Mouse (Mus musculus): ENCODE results near the gene Nkpd1. TPM values are rescaled to one million over a fixed set of nuclear protein-coding genes. Genes with fewer than 3 reads are reported as not detected.

Gene Nkpd1
- polyA plus RNA-seq (2016; fragmentation: Nextera tagmentation; extraction: Ambion mirVana), result 0.17 and 0.19 TPM in 2 replicates

- Histone ChIP-seq H3K36me3 (replicated peaks) (no peaks in the 10 kb centered on the region), H3K9me3 (0 out of 2 replicates have a peak, but pooled peaks cover under 1% of the 10 kb centered on the region), H3K27ac (replicated peaks) (peak within 1 kb of the TSS; percentile 35; the same call in 1 of the 2 replicates), H3K4me3 (peak within 1 kb of the TSS; percentile 48), H3K27me3 (replicated peaks; ENCODE audit: low read depth, poor library complexity, severe bottlenecking) (peaks cover 75% of the 10 kb centered on the region), H3K4me1 (peaks cover 26% of the 10 kb centered on the region)
- WGBS, result 3% methylated on average over 29 of the region's 29 CpGs
- DNase-seq (ENCODE audit: low spot score), result no peak
These were observed at the start of gene Nkpd1 for GRCm38 (mm10) chr7:19517652-19518365. TSS of gene Nkpd1 (plus strand) at chr7:19517838.

- H3K27me3 ChIP-seq (replicated peaks; ENCODE audit: low read depth, poor library complexity, severe bottlenecking), result peaks cover 91% of the 10 kb centered on the region
- DNase-seq (ENCODE audit: low spot score), result no peak
- no peaks in the 10 kb centered on the region for H3K36me3 ChIP-seq (replicated peaks)
- H3K4me1 ChIP-seq, result peaks cover 37% of the 10 kb centered on the region
- H3K9me3 ChIP-seq, result no peaks in the 10 kb centered on the region
- H3K4me3 ChIP-seq, result no peak overlapping the region
- H3K27ac ChIP-seq (replicated peaks), result no peak overlapping the region
- WGBS, result 72% methylated on average over 12 of the region's 12 CpGs
These were observed 49.4 kb upstream of the Nkpd1 start for GRCm38 (mm10) chr7:19468279-19468678.

GRCm38 (mm10) chr7:19469404-19469803, 48.2 kb upstream of the Nkpd1 start:
- 17% methylated on average over 23 of the region's 23 CpGs for WGBS
- Histone ChIP-seq H3K4me3 (peak overlapping the region; percentile 4), H3K4me1 (peaks cover 35% of the 10 kb centered on the region), H3K36me3 (replicated peaks) (no peaks in the 10 kb centered on the region), H3K9me3 (no peaks in the 10 kb centered on the region), H3K27ac (replicated peaks) (no peak overlapping the region), H3K27me3 (replicated peaks; ENCODE audit: low read depth, poor library complexity, severe bottlenecking) (peaks cover 99% of the 10 kb centered on the region)
- no peak for DNase-seq (ENCODE audit: low spot score)

GRCm38 (mm10) chr7:19470308-19470707, 47.3 kb upstream of the Nkpd1 start:
- 8% methylated on average over 14 of the region's 14 CpGs for WGBS
- Histone ChIP-seq H3K36me3 (replicated peaks) (no peaks in the 10 kb centered on the region), H3K27ac (replicated peaks) (no peak overlapping the region), H3K27me3 (replicated peaks; ENCODE audit: low read depth, poor library complexity, severe bottlenecking) (peaks cover 100% of the 10 kb centered on the region), H3K4me3 (peak overlapping the region; percentile 30; the same call in 1 of the 2 replicates), H3K4me1 (peaks cover 27% of the 10 kb centered on the region), H3K9me3 (no peaks in the 10 kb centered on the region)
- no peak for DNase-seq (ENCODE audit: low spot score)

GRCm38 (mm10) chr7:19472403-19472802, 45.2 kb upstream of the Nkpd1 start:
- WGBS, result 37% methylated on average over 4 of the region's 4 CpGs
- H3K36me3 ChIP-seq (replicated peaks), result no peaks in the 10 kb centered on the region

GRCm38 (mm10) chr7:19473875-19474443, 43.7 kb upstream of the Nkpd1 start:
- 2% methylated on average over 89 of the region's 89 CpGs for WGBS
- H3K36me3 ChIP-seq (replicated peaks), result no peaks in the 10 kb centered on the region
- peaks cover 31% of the 10 kb centered on the region for H3K4me1 ChIP-seq
- H3K27ac ChIP-seq (replicated peaks), result peak overlapping the region; percentile 84
- H3K4me3 ChIP-seq, result peak overlapping the region; percentile 67
- no peaks in the 10 kb centered on the region for H3K9me3 ChIP-seq
- H3K27me3 ChIP-seq (replicated peaks; ENCODE audit: low read depth, poor library complexity, severe bottlenecking), result peaks cover 100% of the 10 kb centered on the region
- peak; percentile 89 for DNase-seq (ENCODE audit: low spot score)

More at GRCm38 (mm10) chr7:19472403-19472802, 45.2 kb upstream of the Nkpd1 start:
- no peak overlapping the region for H3K4me3 ChIP-seq
- no peak for DNase-seq (ENCODE audit: low spot score)
- no peak overlapping the region for H3K27ac ChIP-seq (replicated peaks)
- H3K9me3 ChIP-seq, result no peaks in the 10 kb centered on the region
- H3K4me1 ChIP-seq, result peaks cover 25% of the 10 kb centered on the region
- H3K27me3 ChIP-seq (replicated peaks; ENCODE audit: low read depth, poor library complexity, severe bottlenecking), result peaks cover 100% of the 10 kb centered on the region

- no peak for DNase-seq (ENCODE audit: low spot score)
- Histone ChIP-seq H3K27ac (replicated peaks) (no peak overlapping the region), H3K9me3 (no peaks in the 10 kb centered on the region), H3K36me3 (replicated peaks) (no peaks in the 10 kb centered on the region), H3K27me3 (replicated peaks; ENCODE audit: low read depth, poor library complexity, severe bottlenecking) (peaks cover 74% of the 10 kb centered on the region), H3K4me1 (peaks cover 20% of the 10 kb centered on the region), H3K4me3 (no peak overlapping the region)
- 79% methylated on average over 2 of the region's 2 CpGs for WGBS
These were observed 40.6 kb upstream of the Nkpd1 start for GRCm38 (mm10) chr7:19477084-19477483.

GRCm38 (mm10) chr7:19477624-19478384, 39.8 kb upstream of the Nkpd1 start:
- 23% methylated on average over 14 of the region's 14 CpGs for WGBS
- H3K4me1 ChIP-seq, result peaks cover 17% of the 10 kb centered on the region
- peak overlapping the region; percentile 5; the same call in 1 of the 2 replicates for H3K4me3 ChIP-seq
- H3K9me3 ChIP-seq, result no peaks in the 10 kb centered on the region
- H3K36me3 ChIP-seq (replicated peaks), result no peaks in the 10 kb centered on the region
- H3K27me3 ChIP-seq (replicated peaks; ENCODE audit: low read depth, poor library complexity, severe bottlenecking), result peaks cover 67% of the 10 kb centered on the region
- no peak for DNase-seq (ENCODE audit: low spot score)
- H3K27ac ChIP-seq (replicated peaks), result 0 out of 2 replicates have a peak overlapping the region, but pooled peaks have one; percentile 35

- 80% methylated on average over 8 of the region's 8 CpGs for WGBS
These were observed 34.4 kb upstream of the Nkpd1 start for GRCm38 (mm10) chr7:19483281-19483680.

GRCm38 (mm10) chr7:19485488-19485887, 32.1 kb upstream of the Nkpd1 start:
- DNase-seq (ENCODE audit: low spot score), result no peak
- Histone ChIP-seq H3K27ac (replicated peaks) (no peak overlapping the region), H3K4me1 (peaks cover 6% of the 10 kb centered on the region), H3K36me3 (replicated peaks) (no peaks in the 10 kb centered on the region), H3K27me3 (replicated peaks; ENCODE audit: low read depth, poor library complexity, severe bottlenecking) (peaks cover 42% of the 10 kb centered on the region), H3K9me3 (peaks cover 4% of the 10 kb centered on the region; the same call in 1 of the 2 replicates), H3K4me3 (no peak overlapping the region)
- 77% methylated on average over 1 of the region's 1 CpGs for WGBS

More at GRCm38 (mm10) chr7:19483281-19483680, 34.4 kb upstream of the Nkpd1 start:
- Histone ChIP-seq H3K27ac (replicated peaks) (no peak overlapping the region), H3K36me3 (replicated peaks) (no peaks in the 10 kb centered on the region), H3K4me1 (peaks cover 1% of the 10 kb centered on the region; the same call in 1 of the 2 replicates), H3K4me3 (no peak overlapping the region), H3K27me3 (replicated peaks; ENCODE audit: low read depth, poor library complexity, severe bottlenecking) (peaks cover 33% of the 10 kb centered on the region), H3K9me3 (peaks cover 4% of the 10 kb centered on the region; the same call in 1 of the 2 replicates)
- no peak for DNase-seq (ENCODE audit: low spot score)

- Histone ChIP-seq H3K9me3 (peaks cover 4% of the 10 kb centered on the region; the same call in 1 of the 2 replicates), H3K36me3 (replicated peaks) (no peaks in the 10 kb centered on the region), H3K4me1 (peaks cover 7% of the 10 kb centered on the region), H3K4me3 (no peak overlapping the region), H3K27ac (replicated peaks) (no peak overlapping the region), H3K27me3 (replicated peaks; ENCODE audit: low read depth, poor library complexity, severe bottlenecking) (peaks cover 53% of the 10 kb centered on the region)
- DNase-seq (ENCODE audit: low spot score), result no peak
- 87% methylated on average over 7 of the region's 7 CpGs for WGBS
These were observed 31.1 kb upstream of the Nkpd1 start for GRCm38 (mm10) chr7:19486549-19486948.

GRCm38 (mm10) chr7:19489525-19489924, 28.1 kb upstream of the Nkpd1 start:
- DNase-seq (ENCODE audit: low spot score), result peak; percentile 56
- H3K4me1 ChIP-seq, result peaks cover 14% of the 10 kb centered on the region

More at GRCm38 (mm10) chr7:19489525-19489924, 28.1 kb upstream of the Nkpd1 start:
- peaks cover 4% of the 10 kb centered on the region; the same call in 1 of the 2 replicates for H3K9me3 ChIP-seq
- H3K27me3 ChIP-seq (replicated peaks; ENCODE audit: low read depth, poor library complexity, severe bottlenecking), result peaks cover 76% of the 10 kb centered on the region
- peak overlapping the region; percentile 51 for H3K4me3 ChIP-seq
- no peak overlapping the region for H3K27ac ChIP-seq (replicated peaks)
- no peaks in the 10 kb centered on the region for H3K36me3 ChIP-seq (replicated peaks)
- WGBS, result 4% methylated on average over 31 of the region's 31 CpGs

Data from embryonic facial prominence, embryonic 10.5 days (tissue).